Mouse (Mus musculus) hindbrain, embryonic 13.5 days (tissue): ENCODE measurements at regions not wholly inside any gene's neighbourhood (a gene's known extent, or its start where the extent isn't known, plus 50 kb on each side); places are given as distances from the start of the nearest gene placed in this dataset.

Experiments
- ATAC-seq: fragments of 200-750 bp; cut with Nextera tagmentation; 2 replicates; pipeline ENCODE4 v1.8.0; 2017; ENCODE audit warnings: moderate TSS enrichment; ENCODE audit not compliant: low FRiP score
- H3K27ac ChIP-seq: fragments of 300-500 bp; sonication (generic); 2 replicates; pipeline ENCODE4 v1.5.1; 2015; ENCODE audit warnings: inconsistent platforms, mild to moderate bottlenecking, moderate library complexity
- H3K27me3 ChIP-seq: fragments of 300-500 bp; sonication (generic); 2 replicates; pipeline ENCODE4 v1.6.1; 2015; ENCODE audit warnings: mild to moderate bottlenecking, inconsistent platforms
- H3K36me3 ChIP-seq: fragments of 300-500 bp; sonication (generic); 2 replicates; pipeline ENCODE4 v1.6.1; 2015; ENCODE audit warnings: mild to moderate bottlenecking, inconsistent platforms
- H3K4me1 ChIP-seq: fragments of 300-500 bp; sonication (generic); replicated peaks from 2 replicates; pipeline ENCODE4 v1.6.1; 2015; ENCODE audit warnings: inconsistent platforms
- H3K4me2 ChIP-seq: fragments of 300-500 bp; sonication (generic); 2 replicates; pipeline ENCODE4 v1.6.1; 2015; ENCODE audit warnings: inconsistent platforms, mild to moderate bottlenecking, moderate library complexity
- H3K4me3 ChIP-seq: fragments of 300-500 bp; sonication (generic); 2 replicates; pipeline ENCODE4 v1.5.1; 2015; ENCODE audit warnings: mild to moderate bottlenecking, inconsistent platforms
- H3K9ac ChIP-seq: fragments of 300-500 bp; sonication (generic); 2 replicates; pipeline ENCODE4 v1.6.1; 2015; ENCODE audit warnings: mild to moderate bottlenecking, inconsistent platforms
- H3K9me3 ChIP-seq: fragments of 300-500 bp; sonication (generic); 2 replicates; pipeline ENCODE4 v1.6.1; 2016; ENCODE audit warnings: inconsistent platforms
- WGBS: fragments of 180-500 bp; shearing (Covaris S2); methylation state at CpG from one replicate; pipeline ENCODE4 v1.1.7; 2015; 5-methylcytosine and 5-hydroxymethylcytosine counted together

DNA sequence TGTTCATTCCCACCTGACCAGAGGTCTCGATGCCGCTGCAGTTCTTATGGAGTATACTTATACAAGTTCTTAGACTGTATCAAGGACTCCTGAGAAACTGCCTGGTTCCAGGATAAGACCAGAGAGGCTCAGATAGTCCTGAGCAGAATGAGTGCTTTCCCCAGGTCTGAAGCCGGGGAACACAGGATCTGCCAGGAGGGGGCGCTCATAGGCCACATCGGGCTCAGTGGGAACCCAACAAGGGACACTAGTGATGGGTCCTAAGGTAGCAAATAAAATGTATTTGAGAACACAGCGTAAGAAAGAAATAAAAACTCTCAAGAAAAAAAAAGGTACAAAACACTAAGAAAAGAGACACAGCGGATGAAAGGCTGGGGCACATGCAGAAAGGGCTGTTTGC, 454.0 kb upstream of the Zdhhc25 start:
- no peak overlapping the region for H3K4me2 ChIP-seq
- ATAC-seq = no peak
- no peak overlapping the region for H3K27ac ChIP-seq
- no peaks in the 10 kb centered on the region for H3K9me3 ChIP-seq
- H3K27me3 ChIP-seq = 0 out of 2 replicates have a peak, but pooled peaks cover 3% of the 10 kb centered on the region
- peaks cover 4% of the 10 kb centered on the region; the same call in 1 of the 2 replicates for H3K4me1 ChIP-seq
- H3K36me3 ChIP-seq = no peaks in the 10 kb centered on the region
- 45% methylated on average over 7 of the region's 7 CpGs for WGBS
- H3K4me3 ChIP-seq = no peak overlapping the region
- H3K9ac ChIP-seq = no peak overlapping the region

DNA sequence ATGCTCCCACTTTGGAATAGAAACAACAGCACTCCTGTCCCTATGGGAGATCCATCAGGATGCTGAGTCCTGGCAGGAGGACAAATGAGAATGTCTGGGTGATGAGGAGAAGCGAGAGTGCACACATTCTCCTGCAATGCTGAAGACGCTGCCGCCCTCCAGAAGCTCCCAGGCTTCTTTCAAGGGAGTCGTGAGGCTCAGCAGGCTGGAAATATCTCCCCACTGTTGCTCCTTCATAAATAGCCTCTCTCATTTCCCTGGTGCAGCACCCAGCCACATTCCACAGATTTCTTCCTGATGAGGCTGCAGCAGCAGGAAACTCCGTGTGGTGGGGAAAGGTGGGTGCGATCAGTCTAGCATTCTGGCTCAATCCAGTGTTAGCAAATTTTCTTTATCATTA, 448.9 kb upstream of the Zdhhc25 start:
- H3K27me3 ChIP-seq = no peaks in the 10 kb centered on the region
- no peak overlapping the region for H3K4me2 ChIP-seq
- H3K4me3 ChIP-seq = no peak overlapping the region
- WGBS = 79% methylated on average over 6 of the region's 6 CpGs
- ATAC-seq = no peak
- no peak overlapping the region for H3K9ac ChIP-seq
- no peaks in the 10 kb centered on the region for H3K9me3 ChIP-seq
- H3K27ac ChIP-seq = 0 out of 2 replicates have a peak overlapping the region, but pooled peaks have one; percentile 1
- no peaks in the 10 kb centered on the region for H3K36me3 ChIP-seq
- no peaks in the 10 kb centered on the region for H3K4me1 ChIP-seq

DNA sequence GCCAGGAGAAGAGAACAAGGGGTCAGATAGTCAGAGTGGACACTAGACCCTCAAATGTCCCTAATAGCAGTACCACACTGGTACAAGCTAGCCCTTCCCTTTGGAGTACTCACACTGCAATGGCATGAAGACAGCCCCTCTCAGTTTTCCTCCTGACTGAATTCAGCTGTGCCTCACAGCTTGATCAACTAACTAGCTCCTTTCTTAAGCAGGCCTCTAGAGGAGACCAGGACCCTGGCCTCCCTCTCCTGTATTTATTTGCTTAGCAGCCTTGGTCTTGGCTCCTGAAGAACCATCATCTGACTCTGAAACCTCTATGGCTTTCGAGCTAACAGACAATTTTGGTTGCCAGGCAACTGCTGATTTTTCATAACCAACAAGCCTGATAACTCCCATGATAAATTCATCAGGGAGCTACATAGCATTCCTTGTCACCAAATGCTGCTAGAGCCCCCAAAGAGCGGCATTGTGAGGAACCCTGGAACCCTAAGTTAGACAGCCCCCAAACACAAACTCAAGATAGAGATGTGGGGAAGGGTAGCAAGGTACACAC, 440.4 kb upstream of the Zdhhc25 start:
- Histone ChIP-seq H3K4me2 (no peak overlapping the region), H3K36me3 (no peaks in the 10 kb centered on the region), H3K9me3 (no peaks in the 10 kb centered on the region), H3K27ac (no peak overlapping the region; the same call in 1 of the 2 replicates), H3K4me3 (no peak overlapping the region), H3K27me3 (no peaks in the 10 kb centered on the region), H3K9ac (no peak overlapping the region), H3K4me1 (peaks cover 8% of the 10 kb centered on the region)
- no peak for ATAC-seq
- WGBS = 71% methylated on average over 2 of the region's 2 CpGs

DNA sequence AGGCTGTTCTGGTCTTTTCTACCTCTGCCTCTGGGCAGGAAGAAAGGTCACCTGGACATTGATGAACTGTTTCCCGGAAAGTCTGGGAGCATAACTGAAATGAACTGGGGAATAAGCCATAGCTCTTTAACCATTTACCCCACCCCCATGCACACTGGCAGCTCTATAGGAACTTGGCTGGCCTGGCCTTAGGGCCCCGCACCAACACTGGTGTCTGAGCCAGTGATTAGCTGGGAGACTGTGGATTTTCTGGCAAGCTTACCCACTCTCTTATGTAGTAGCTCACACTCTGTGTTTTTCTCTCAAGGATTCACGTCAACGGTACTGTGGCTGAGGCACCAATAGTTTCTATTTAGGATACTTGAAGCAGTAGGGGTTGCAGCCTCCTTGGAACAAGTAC, 439.8 kb upstream of the Zdhhc25 start:
- H3K4me3 ChIP-seq = no peak overlapping the region
- 92% methylated on average over 4 of the region's 4 CpGs for WGBS
- H3K9me3 ChIP-seq = no peaks in the 10 kb centered on the region
- ATAC-seq = no peak
- H3K27me3 ChIP-seq = no peaks in the 10 kb centered on the region
- no peaks in the 10 kb centered on the region for H3K36me3 ChIP-seq
- no peak overlapping the region for H3K9ac ChIP-seq
- no peak overlapping the region for H3K4me2 ChIP-seq
- H3K4me1 ChIP-seq = peaks cover 8% of the 10 kb centered on the region
- no peak overlapping the region for H3K27ac ChIP-seq

DNA sequence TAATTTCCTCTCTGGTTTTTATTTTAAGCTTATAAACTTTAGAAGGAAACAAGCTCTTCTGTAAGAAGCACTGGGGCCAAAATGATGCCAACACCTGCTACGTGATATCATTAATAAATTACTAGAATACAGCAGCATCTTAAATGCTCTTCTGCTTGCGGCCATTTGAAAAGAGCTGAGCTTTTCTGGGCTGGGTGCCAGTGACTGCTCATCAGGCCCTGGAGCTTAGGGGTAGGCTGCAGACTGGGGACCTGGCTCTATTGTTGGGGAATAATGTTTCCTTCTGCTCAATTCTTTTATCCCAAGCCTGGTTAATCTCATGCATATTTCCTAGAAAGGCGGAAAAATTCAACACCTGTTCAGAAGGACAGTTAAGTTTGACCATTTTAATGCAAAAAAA, 436.7 kb upstream of the Zdhhc25 start:
- no peak overlapping the region for H3K9ac ChIP-seq
- peaks cover 8% of the 10 kb centered on the region for H3K4me1 ChIP-seq
- H3K27me3 ChIP-seq = no peaks in the 10 kb centered on the region
- H3K36me3 ChIP-seq = no peaks in the 10 kb centered on the region
- no peak overlapping the region for H3K27ac ChIP-seq
- H3K9me3 ChIP-seq = no peaks in the 10 kb centered on the region
- no peak overlapping the region for H3K4me3 ChIP-seq
- H3K4me2 ChIP-seq = no peak overlapping the region
- ATAC-seq = no peak
- WGBS = 56% methylated on average over 3 of the region's 3 CpGs

DNA sequence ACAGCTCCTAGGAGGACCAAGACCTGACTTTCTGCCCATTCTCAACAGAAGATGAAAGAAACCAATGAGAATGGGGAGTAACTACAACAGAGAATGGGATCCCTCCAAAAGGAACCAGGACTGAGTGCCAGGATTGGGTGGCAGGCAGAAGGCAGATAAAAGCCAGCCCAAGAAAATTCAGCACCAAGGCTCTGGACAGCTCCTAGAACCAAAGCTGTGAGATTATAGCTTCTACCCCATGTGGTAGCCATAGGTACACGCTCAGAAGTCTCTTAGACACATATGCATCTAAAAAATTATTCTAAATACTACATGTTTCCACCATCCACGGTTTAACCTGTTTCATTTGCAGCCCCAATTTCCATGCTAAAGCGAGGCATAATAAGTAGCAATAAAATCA, 425.8 kb upstream of the Zdhhc25 start:
- Histone ChIP-seq H3K4me2 (no peak overlapping the region), H3K9ac (no peak overlapping the region), H3K36me3 (no peaks in the 10 kb centered on the region), H3K27me3 (no peaks in the 10 kb centered on the region), H3K27ac (no peak overlapping the region), H3K9me3 (no peaks in the 10 kb centered on the region), H3K4me1 (peaks cover 5% of the 10 kb centered on the region), H3K4me3 (no peak overlapping the region)
- 39% methylated on average over 3 of the region's 3 CpGs for WGBS
- ATAC-seq = no peak

DNA sequence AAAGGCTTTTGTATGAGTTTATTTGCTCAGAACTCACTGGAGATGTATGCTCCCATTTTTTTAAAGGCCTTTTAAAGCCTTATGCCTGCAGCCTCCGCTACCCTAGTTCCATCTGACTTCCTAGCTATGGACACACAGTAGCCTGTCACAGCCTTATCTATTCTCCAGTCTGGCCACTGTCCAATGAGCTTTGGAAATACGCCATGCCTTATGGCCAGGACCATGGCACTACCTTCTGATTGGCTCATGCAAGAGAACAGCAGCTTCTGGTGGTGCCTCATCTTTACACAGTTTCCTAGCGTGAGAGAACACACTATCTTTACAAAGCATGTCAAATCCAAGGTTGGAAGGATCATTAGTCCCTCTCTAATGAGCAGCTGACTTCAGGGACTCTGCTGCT, 424.1 kb upstream of the Zdhhc25 start:
- Histone ChIP-seq H3K9me3 (no peaks in the 10 kb centered on the region), H3K9ac (no peak overlapping the region), H3K36me3 (no peaks in the 10 kb centered on the region), H3K27me3 (no peaks in the 10 kb centered on the region), H3K4me1 (peaks cover 5% of the 10 kb centered on the region), H3K4me3 (no peak overlapping the region), H3K4me2 (no peak overlapping the region), H3K27ac (no peak overlapping the region)
- no peak for ATAC-seq
- WGBS = 76% methylated on average over 3 of the region's 3 CpGs

DNA sequence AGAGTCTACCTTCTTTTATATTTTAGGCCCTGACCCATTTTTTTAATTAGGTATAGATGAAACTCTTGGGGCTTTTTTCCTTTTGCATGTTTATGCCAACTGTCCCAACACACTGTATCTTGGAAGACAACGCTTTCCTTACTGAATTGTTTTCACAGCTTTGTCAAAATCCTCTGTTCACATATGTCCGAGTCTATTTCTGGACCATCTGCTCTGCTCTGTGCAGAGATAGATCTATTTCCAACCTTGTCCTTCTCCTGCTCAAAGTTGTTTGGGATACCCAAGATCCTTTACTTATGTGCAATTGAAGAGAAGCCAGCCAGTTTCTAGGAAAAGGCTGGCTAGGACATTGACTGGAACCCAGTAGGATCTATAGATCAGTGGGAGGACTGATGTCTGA, 403.6 kb upstream of the Zdhhc25 start:
- ATAC-seq = no peak
- 92% methylated on average over 2 of the region's 2 CpGs for WGBS

DNA sequence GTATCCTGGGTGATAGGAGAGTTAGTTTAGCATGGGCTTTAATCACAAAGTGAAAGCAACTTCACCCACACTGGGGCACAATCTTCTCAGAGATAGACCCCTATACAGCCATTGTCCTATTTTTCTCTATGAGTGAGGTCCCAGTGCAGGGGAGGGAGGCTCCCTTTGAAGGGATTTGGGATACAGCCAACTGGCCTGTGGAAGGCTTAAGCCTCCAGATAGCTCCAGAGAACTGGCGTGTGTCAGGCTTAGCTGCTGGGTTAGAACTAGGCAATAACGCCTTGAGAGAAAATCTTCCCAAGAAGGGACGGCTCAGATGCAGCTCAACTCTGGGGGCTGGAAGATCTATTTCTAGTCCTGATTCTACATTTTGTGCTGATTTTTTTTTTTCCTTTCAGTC, 397.4 kb upstream of the Zdhhc25 start:
- Histone ChIP-seq H3K36me3 (no peaks in the 10 kb centered on the region), H3K9ac (no peak overlapping the region), H3K27ac (peak overlapping the region; percentile 30; the same call in 1 of the 2 replicates), H3K4me2 (peak overlapping the region; percentile 23; the same call in 1 of the 2 replicates), H3K4me1 (peaks cover 20% of the 10 kb centered on the region), H3K27me3 (no peaks in the 10 kb centered on the region), H3K4me3 (no peak overlapping the region), H3K9me3 (no peaks in the 10 kb centered on the region)
- no peak for ATAC-seq
- WGBS = 50% methylated on average over 3 of the region's 3 CpGs

More for the DNA sequence above, 403.6 kb upstream of the Zdhhc25 start:
- Histone ChIP-seq H3K9me3 (no peaks in the 10 kb centered on the region), H3K4me3 (no peak overlapping the region), H3K27me3 (no peaks in the 10 kb centered on the region), H3K36me3 (no peaks in the 10 kb centered on the region), H3K4me1 (no peaks in the 10 kb centered on the region; the same call in 1 of the 2 replicates), H3K9ac (no peak overlapping the region), H3K27ac (no peak overlapping the region), H3K4me2 (no peak overlapping the region)

DNA sequence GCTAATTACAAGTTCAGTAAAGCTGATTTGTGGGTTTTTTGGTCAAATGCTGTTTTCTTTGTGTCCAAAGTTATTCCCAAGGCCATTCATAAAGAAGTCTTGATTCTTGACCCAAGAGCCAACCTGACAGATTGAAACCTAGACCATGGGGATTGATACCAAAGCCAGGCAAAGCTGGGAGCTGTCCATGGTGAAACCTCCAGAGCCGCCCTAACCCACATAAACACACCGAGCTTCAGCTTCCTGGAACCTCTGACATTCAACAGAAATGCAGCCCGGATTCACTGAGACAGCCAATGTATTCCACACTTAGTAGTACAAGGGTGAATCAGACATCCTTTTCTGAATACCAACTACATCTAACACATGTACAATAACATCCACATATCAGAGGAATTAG, 386.7 kb upstream of the Zdhhc25 start:
- WGBS = 62% methylated on average over 3 of the region's 3 CpGs
- no peak overlapping the region for H3K9ac ChIP-seq
- no peak for ATAC-seq
- peaks cover 4% of the 10 kb centered on the region; the same call in 1 of the 2 replicates for H3K4me1 ChIP-seq
- no peaks in the 10 kb centered on the region for H3K9me3 ChIP-seq
- H3K36me3 ChIP-seq = no peaks in the 10 kb centered on the region
- no peaks in the 10 kb centered on the region for H3K27me3 ChIP-seq
- H3K4me3 ChIP-seq = no peak overlapping the region
- no peak overlapping the region for H3K27ac ChIP-seq
- H3K4me2 ChIP-seq = no peak overlapping the region

DNA sequence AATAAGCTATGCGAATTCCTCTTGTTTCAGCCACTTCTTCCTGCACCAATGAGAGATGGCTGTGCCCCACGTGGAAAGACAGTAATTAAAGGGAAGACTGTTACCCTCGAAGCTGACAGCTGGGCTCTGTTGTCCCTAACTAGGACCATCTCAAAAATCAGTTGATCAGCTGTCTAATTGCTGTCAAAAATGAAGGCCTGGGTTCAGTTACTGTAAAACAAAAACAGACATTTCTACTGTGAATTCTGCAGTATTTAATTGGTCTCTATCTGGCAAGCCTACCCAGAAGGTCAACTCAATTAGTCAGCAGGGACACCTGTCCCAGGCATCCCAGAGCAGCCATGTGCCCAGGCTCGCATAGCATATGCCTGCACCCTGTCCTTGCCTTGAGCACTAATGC, 385.8 kb upstream of the Zdhhc25 start:
- Histone ChIP-seq H3K4me1 (peaks cover 4% of the 10 kb centered on the region; the same call in 1 of the 2 replicates), H3K4me3 (no peak overlapping the region), H3K9ac (no peak overlapping the region), H3K27ac (no peak overlapping the region), H3K9me3 (no peaks in the 10 kb centered on the region), H3K4me2 (no peak overlapping the region), H3K36me3 (no peaks in the 10 kb centered on the region), H3K27me3 (no peaks in the 10 kb centered on the region)
- no peak for ATAC-seq
- WGBS = 58% methylated on average over 4 of the region's 4 CpGs

DNA sequence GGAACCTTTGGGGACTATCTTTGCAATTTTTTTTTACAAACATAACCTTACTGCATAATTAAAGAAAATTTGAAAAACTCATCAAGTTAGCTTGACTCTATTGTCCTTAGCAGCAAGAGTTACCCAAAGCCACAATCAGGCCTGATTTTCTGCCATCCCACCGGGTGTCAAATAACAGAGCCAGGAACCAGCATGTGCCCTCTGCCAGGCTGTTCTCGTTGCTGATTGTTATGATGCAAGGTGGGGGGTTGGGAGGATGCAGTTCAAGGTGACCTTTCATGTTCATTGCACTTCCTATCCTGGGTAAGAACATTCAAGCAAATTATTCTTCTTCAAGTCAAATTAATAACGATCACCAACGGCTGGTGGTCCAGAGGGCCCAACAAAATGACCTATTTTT, 370.6 kb upstream of the Zdhhc25 start:
- H3K27ac ChIP-seq = no peak overlapping the region
- WGBS = 59% methylated on average over 4 of the region's 4 CpGs

DNA sequence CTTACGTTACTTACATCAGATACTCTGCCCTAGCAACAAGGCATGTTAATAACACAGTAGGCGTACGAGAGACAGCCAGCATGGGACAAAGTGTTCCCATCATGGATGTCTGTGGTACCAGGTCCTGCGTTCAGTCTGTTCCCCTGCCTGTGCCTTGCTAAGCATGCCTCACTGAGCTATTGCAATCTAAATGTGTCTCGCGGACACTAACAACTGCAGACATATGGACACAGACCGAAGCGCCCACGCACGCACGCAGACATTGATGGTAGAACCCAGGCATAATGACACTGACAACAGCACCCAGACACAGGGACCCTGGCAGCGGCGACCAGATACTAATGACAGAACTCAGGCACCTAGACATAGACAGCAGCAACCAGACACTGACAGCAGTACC, 355.5 kb upstream of the Zdhhc25 start:
- Histone ChIP-seq H3K27me3 (peaks cover 15% of the 10 kb centered on the region), H3K36me3 (no peaks in the 10 kb centered on the region), H3K4me3 (no peak overlapping the region), H3K9ac (no peak overlapping the region), H3K9me3 (no peaks in the 10 kb centered on the region), H3K27ac (no peak overlapping the region), H3K4me2 (no peak overlapping the region), H3K4me1 (peaks cover 22% of the 10 kb centered on the region)
- WGBS = 79% methylated on average over 13 of the region's 13 CpGs
- no peak for ATAC-seq

More for the DNA sequence above, 370.6 kb upstream of the Zdhhc25 start:
- ATAC-seq = no peak
- H3K36me3 ChIP-seq = no peaks in the 10 kb centered on the region
- no peaks in the 10 kb centered on the region for H3K9me3 ChIP-seq
- no peaks in the 10 kb centered on the region for H3K27me3 ChIP-seq
- H3K4me3 ChIP-seq = no peak overlapping the region
- H3K4me1 ChIP-seq = no peaks in the 10 kb centered on the region
- H3K4me2 ChIP-seq = no peak overlapping the region
- no peak overlapping the region for H3K9ac ChIP-seq
